Mouse (Mus musculus) T-cell, adult 66 days (primary cell): ENCODE results near the gene Ctse. TPM values are rescaled to one million over a fixed set of nuclear protein-coding genes. Genes with fewer than 3 reads are reported as not detected.

Source experiments
- total RNA-seq, 2 experiments: library from RNA; stranded (reverse); gene quantifications; 3 replicates in 1 of 2; 4 replicates in 1 of 2; pipeline ENCODE4 v1.2.4; 2023

Gene Ctse
- total RNA-seq, result 100 to 1,000 TPM; 147 to 168 TPM

GRCm38 (mm10) chr1:131637791-131638540, at the start of gene Ctse:
Gene Ctse, plus strand, starts transcription at chr1:131638306.

GRCm38 (mm10) chr1:131598905-131599304, 39.2 kb upstream of the Ctse start, which contains the start of gene Avpr1b:
Gene Avpr1b, plus strand, starts transcription at chr1:131599239.

GRCm38 (mm10) chr1:131688475-131688874, 50.4 kb downstream of the Ctse start, which contains the start of gene Rab7b:
Gene Rab7b, plus strand, starts transcription at chr1:131688695.

Other genes starting within 250 kb of the Ctse start
- 10 to 100 TPM; 64.6 to 71.5 TPM for gene Srgap2, start 111.0 kb upstream of the Ctse start, total RNA-seq
- gene Fam72a, start 110.4 kb upstream of the Ctse start, total RNA-seq, result 1 to 10 TPM in 1 of 2 experiments, under 1 TPM in 1; 0.95 to 1.1 TPM
- not detected for gene Avpr1b, start 39.1 kb upstream of the Ctse start, total RNA-seq
- 1 to 10 TPM; 1.5 to 1.7 TPM for gene Rab7b, start 50.4 kb downstream of the Ctse start, total RNA-seq
- not detected for gene Slc26a9, start 105.7 kb downstream of the Ctse start, total RNA-seq
- not detected for gene Pm20d1, start 159.1 kb downstream of the Ctse start, total RNA-seq
- 10 to 100 TPM; 30.3 to 34.7 TPM for gene Slc41a1, start 189.2 kb downstream of the Ctse start, total RNA-seq
- gene Rab29, start 228.9 kb downstream of the Ctse start, total RNA-seq, result 10 to 100 TPM; 14.0 to 20.3 TPM